Mouse (Mus musculus) embryonic fibroblast, embryonic 13.5 days (primary cell): ENCODE measurements around the gene Mamstr. TPM values are rescaled to one million over a fixed set of nuclear protein-coding genes. Genes with fewer than 3 reads are reported as not detected.

Source experiments
- H3K27ac ChIP-seq: 2 replicates; pipeline ENCODE4 v1.5.1; 2012; ENCODE audit warnings: low read length, control low read depth, inconsistent platforms; ENCODE audit not compliant: insufficient read depth
- H3K4me1 ChIP-seq: 2 replicates; pipeline ENCODE4 v1.6.1; 2011; ENCODE audit warnings: low read length; ENCODE audit not compliant: control insufficient read depth, insufficient read depth
- H3K4me3 ChIP-seq: 2 replicates; pipeline ENCODE4 v1.5.1; 2011; ENCODE audit warnings: mild to moderate bottlenecking, control low read depth, low read length; ENCODE audit not compliant: insufficient read depth
- CTCF ChIP-seq: IDR thresholded peaks from 2 replicates; pipeline ENCODE4 v1.5.1; 2011; ENCODE audit warnings: mild to moderate bottlenecking, control low read depth, low read length, moderate library complexity, borderline replicate concordance; ENCODE audit not compliant: insufficient read depth
- POLR2A ChIP-seq: IDR thresholded peaks from 2 replicates; pipeline ENCODE4 v1.6.1; 2011; ENCODE audit warnings: low read depth, mild to moderate bottlenecking, control low read depth, low read length, moderate library complexity
- polyA plus RNA-seq: library from polyadenylated mRNA; stranded (reverse); fragments of >200 nt; gene quantifications from 2 replicates; pipeline ENCODE4 v1.2.4, GENCODE M21; 2011; ENCODE audit warnings: low read depth; ENCODE audit not compliant: missing spikeins, insufficient read length

Mamstr gene
- 0.70 and 1.8 TPM in 2 replicates for polyA plus RNA-seq

- TF ChIP-seq POLR2A, result no peak
- TF ChIP-seq CTCF, result no peak
- Histone ChIP-seq H3K4me3 (no peak within 1 kb of the TSS), H3K27ac (no peak within 1 kb of the TSS), H3K4me1 (no peaks in the 10 kb centered on the region)
Measured at GRCm38 (mm10) chr7:45639561-45640027, at the start of gene Mamstr. Gene Mamstr, plus strand, starts transcription at chr7:45639977.

GRCm38 (mm10) chr7:45590874-45591273, 48.9 kb upstream of the Mamstr start:
- no peak overlapping the region for H3K27ac ChIP-seq
- TF ChIP-seq CTCF (no peak), POLR2A (no peak)
- no peaks in the 10 kb centered on the region for H3K4me1 ChIP-seq
- H3K4me3 ChIP-seq, result no peak overlapping the region

- TF ChIP-seq POLR2A, result no peak
- no peak for TF ChIP-seq CTCF
- H3K27ac ChIP-seq, result no peak overlapping the region
Measured at GRCm38 (mm10) chr7:45591880-45592279, 47.9 kb upstream of the Mamstr start.

GRCm38 (mm10) chr7:45593118-45593815, 46.5 kb upstream of the Mamstr start:
- peak; percentile 71 for TF ChIP-seq CTCF
- TF ChIP-seq POLR2A, result no peak
- H3K4me1 ChIP-seq, result no peaks in the 10 kb centered on the region
- H3K27ac ChIP-seq, result no peak overlapping the region
- no peak overlapping the region for H3K4me3 ChIP-seq

More at GRCm38 (mm10) chr7:45591880-45592279, 47.9 kb upstream of the Mamstr start:
- Histone ChIP-seq H3K4me3 (no peak overlapping the region), H3K4me1 (no peaks in the 10 kb centered on the region)

- TF ChIP-seq CTCF (no peak), POLR2A (no peak)
- H3K4me1 ChIP-seq, result no peaks in the 10 kb centered on the region
- H3K27ac ChIP-seq, result no peak overlapping the region
- H3K4me3 ChIP-seq, result no peak overlapping the region
Measured at GRCm38 (mm10) chr7:45595176-45595575, 44.6 kb upstream of the Mamstr start.

GRCm38 (mm10) chr7:45596107-45596506, 43.7 kb upstream of the Mamstr start:
- no peak for TF ChIP-seq POLR2A
- TF ChIP-seq CTCF, result no peak
- Histone ChIP-seq H3K4me3 (no peak overlapping the region), H3K4me1 (no peaks in the 10 kb centered on the region), H3K27ac (no peak overlapping the region)

- H3K27ac ChIP-seq, result no peak overlapping the region
- H3K4me1 ChIP-seq, result no peaks in the 10 kb centered on the region
- H3K4me3 ChIP-seq, result no peak overlapping the region
- no peak for TF ChIP-seq POLR2A
- TF ChIP-seq CTCF, result no peak
Measured at GRCm38 (mm10) chr7:45597013-45597412, 42.8 kb upstream of the Mamstr start.

GRCm38 (mm10) chr7:45597527-45597926, 42.2 kb upstream of the Mamstr start:
- H3K4me1 ChIP-seq, result no peaks in the 10 kb centered on the region
- no peak overlapping the region for H3K4me3 ChIP-seq
- TF ChIP-seq CTCF, result no peak
- no peak for TF ChIP-seq POLR2A
- H3K27ac ChIP-seq, result no peak overlapping the region

GRCm38 (mm10) chr7:45598960-45599879, 40.6 kb upstream of the Mamstr start:
- Histone ChIP-seq H3K27ac (no peak overlapping the region), H3K4me1 (no peaks in the 10 kb centered on the region), H3K4me3 (no peak overlapping the region)
- TF ChIP-seq POLR2A (no peak), CTCF (no peak)

- no peak for TF ChIP-seq POLR2A
- no peak for TF ChIP-seq CTCF
- H3K4me3 ChIP-seq, result no peak overlapping the region
- H3K27ac ChIP-seq, result no peak overlapping the region
- 0 out of 2 replicates have a peak, but pooled peaks cover 2% of the 10 kb centered on the region for H3K4me1 ChIP-seq
Measured at GRCm38 (mm10) chr7:45605704-45606289, 34.0 kb upstream of the Mamstr start.
